Mouse (Mus musculus): ENCODE results near the gene Evi2b. TPM values are rescaled to one million over a fixed set of nuclear protein-coding genes. Genes with fewer than 3 reads are reported as not detected.

The Evi2b gene
- polyA plus RNA-seq, 1 experiment from 2014 or later = 0.18 TPM

DNA sequence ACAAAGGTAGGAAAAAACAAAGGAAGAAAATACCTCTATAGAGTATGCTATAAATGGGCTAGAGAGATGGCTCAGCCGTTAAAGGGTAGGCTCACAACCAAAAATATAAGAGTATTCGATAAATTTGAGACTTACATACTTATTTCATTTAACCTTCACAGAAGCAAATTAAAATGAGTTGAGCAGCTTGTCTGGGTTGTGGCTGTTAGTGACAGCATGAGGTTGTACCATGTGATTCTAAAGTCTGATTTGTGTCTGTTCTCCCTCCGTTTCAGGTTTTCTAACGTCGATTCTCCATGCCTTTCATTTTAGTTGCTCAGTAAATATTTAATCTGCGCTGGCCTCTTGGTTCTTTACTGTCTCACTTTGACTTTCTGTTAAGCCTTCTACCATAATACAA lies 4.3 kb downstream of the Evi2b start:
- WGBS = 89% methylated on average over 6 of the region's 6 CpGs
- no peak for ATAC-seq (ENCODE audit: low FRiP score)
- H3K27me3 ChIP-seq = no peaks in the 10 kb centered on the region
- H3K36me3 ChIP-seq = no peaks in the 10 kb centered on the region
- no peak overlapping the region for H3K4me3 ChIP-seq
- no peaks in the 10 kb centered on the region for H3K4me1 ChIP-seq
- no peak overlapping the region for H3K4me2 ChIP-seq (replicated peaks)
- no peak overlapping the region for H3K27ac ChIP-seq
- H3K9ac ChIP-seq = no peak overlapping the region
- H3K9me3 ChIP-seq (replicated peaks) = no peaks in the 10 kb centered on the region

DNA sequence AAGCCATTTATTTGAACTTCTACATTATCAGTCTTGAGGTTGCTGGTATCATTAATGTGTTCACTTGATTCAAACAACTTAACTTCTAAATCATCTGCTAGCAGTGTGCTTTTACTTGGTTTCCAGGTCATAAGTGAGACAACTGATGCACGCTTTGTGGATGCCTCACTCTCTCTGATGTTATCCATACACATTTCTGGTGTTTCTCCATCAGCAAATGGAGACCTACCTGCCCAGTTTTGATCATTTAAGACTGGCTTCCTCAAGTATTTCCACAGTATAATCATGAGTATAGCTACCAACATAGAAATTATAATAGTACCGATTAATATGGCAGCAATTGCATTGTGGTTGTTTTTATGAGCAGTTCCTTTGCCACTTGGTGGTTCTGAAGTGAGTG lies 7.8 kb downstream of the Evi2b start:
- ATAC-seq (ENCODE audit: low FRiP score) = no peak

DNA sequence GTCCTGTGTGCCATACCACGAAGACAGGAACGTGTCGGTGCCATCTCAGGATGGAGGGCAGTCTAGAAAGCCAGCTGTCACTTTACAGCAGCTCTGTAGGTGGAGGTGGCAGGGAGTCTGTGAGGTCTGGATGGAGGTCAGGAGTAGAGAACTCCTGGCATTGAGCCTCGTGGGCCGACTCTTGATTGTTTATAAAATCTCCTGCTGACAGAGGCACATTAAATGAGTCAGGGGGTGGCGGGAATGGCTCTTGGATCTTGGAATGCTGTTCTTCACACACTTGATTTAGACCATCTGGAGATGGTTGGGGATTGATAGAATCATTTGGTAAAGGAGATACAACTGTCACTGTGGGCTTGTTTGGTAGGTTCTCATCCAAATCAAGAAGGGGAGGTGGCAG lies 8.2 kb downstream of the Evi2b start:
- Histone ChIP-seq H3K9me3 (replicated peaks) (no peaks in the 10 kb centered on the region), H3K4me1 (no peaks in the 10 kb centered on the region), H3K9ac (no peak overlapping the region), H3K27me3 (no peaks in the 10 kb centered on the region), H3K36me3 (no peaks in the 10 kb centered on the region), H3K4me3 (no peak overlapping the region), H3K27ac (no peak overlapping the region), H3K4me2 (replicated peaks) (no peak overlapping the region)
- ATAC-seq (ENCODE audit: low FRiP score) = no peak
- 84% methylated on average over 6 of the region's 6 CpGs for WGBS

More for the DNA sequence above, 7.8 kb downstream of the Evi2b start:
- H3K9me3 ChIP-seq (replicated peaks) = no peaks in the 10 kb centered on the region
- H3K9ac ChIP-seq = no peak overlapping the region
- H3K36me3 ChIP-seq = no peaks in the 10 kb centered on the region
- H3K4me1 ChIP-seq = no peaks in the 10 kb centered on the region
- no peak overlapping the region for H3K4me3 ChIP-seq
- 100% methylated on average over 2 of the region's 2 CpGs for WGBS
- H3K27ac ChIP-seq = no peak overlapping the region
- H3K4me2 ChIP-seq (replicated peaks) = no peak overlapping the region
- H3K27me3 ChIP-seq = no peaks in the 10 kb centered on the region

DNA sequence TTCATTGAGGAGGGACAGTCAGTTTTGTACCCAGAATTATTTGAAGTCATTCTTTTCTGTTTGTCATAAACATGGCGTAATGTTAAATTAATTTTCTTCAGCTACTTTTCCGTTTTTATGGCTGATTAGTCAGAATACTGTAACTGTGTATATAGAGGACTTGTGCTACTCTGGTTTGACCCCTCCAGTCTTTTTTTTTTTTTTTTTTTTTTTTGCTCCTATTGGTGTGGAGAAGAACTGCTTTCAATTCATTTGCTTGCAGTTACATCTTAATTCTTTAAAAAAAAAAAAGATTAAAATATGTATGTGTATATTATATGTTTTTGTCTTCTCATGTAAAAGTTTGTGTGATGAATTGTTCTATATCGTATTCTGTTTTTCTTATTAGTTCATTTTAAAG lies 11.6 kb downstream of the Evi2b start:
- H3K4me2 ChIP-seq (replicated peaks) = no peak overlapping the region
- no peaks in the 10 kb centered on the region for H3K36me3 ChIP-seq
- no peaks in the 10 kb centered on the region for H3K27me3 ChIP-seq
- no peak overlapping the region for H3K9ac ChIP-seq
- ATAC-seq (ENCODE audit: low FRiP score) = no peak
- 93% methylated on average over 3 of the region's 3 CpGs for WGBS
- H3K9me3 ChIP-seq (replicated peaks) = no peaks in the 10 kb centered on the region
- H3K27ac ChIP-seq = no peak overlapping the region
- no peaks in the 10 kb centered on the region for H3K4me1 ChIP-seq
- H3K4me3 ChIP-seq = no peak overlapping the region

DNA sequence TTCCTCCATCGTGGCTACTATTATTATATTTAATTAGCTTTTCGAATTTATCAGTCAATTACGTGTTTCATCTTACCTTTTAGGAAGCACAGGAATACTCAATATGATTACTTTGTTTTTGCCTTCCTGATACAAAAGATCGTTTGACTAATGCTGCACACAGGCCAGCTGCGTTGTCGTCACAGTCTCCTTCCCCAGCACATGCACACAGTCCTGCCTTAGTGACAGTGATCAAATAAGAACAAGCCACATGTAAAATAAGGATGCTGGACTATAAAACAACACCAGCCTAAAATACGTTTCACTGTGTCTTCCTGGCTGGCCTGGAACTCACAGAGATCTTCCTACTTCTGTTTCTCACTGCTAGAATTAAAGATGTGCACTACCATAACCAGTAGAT lies 19.1 kb downstream of the Evi2b start:
- H3K36me3 ChIP-seq = no peaks in the 10 kb centered on the region
- no peak overlapping the region for H3K4me3 ChIP-seq
- 87% methylated on average over 7 of the region's 7 CpGs for WGBS
- no peaks in the 10 kb centered on the region for H3K27me3 ChIP-seq
- no peak overlapping the region for H3K9ac ChIP-seq
- ATAC-seq (ENCODE audit: low FRiP score) = no peak
- H3K27ac ChIP-seq = no peak overlapping the region
- peaks cover 13% of the 10 kb centered on the region for H3K4me1 ChIP-seq
- no peaks in the 10 kb centered on the region for H3K9me3 ChIP-seq (replicated peaks)
- H3K4me2 ChIP-seq (replicated peaks) = no peak overlapping the region

DNA sequence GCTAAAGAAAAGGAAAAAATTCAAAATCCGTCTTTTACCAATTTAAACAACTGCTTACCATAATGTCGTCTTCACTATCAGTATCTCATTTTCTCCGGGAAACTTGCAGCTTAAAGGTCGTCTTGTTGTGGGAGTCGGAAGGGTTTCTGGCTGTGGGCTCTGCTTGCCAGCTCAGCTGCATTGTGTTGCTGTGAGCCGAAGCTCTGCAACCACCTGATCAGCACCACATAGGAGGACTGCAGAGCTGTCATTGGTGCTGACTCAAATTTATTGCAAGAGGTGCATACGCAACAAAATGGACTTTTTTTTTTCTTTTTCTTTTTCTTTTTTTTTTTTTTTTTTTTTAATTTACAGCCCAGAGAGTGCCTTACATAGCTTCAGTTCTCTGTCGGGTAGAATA lies 19.7 kb downstream of the Evi2b start, which contains the start of gene Omg:
TSS of gene Omg (minus strand) at position 240 of the 400 bp plus-strand sequence.
- H3K36me3 ChIP-seq = no peaks in the 10 kb centered on the region
- H3K4me2 ChIP-seq (replicated peaks) = no peak within 1 kb of the TSS
- no peak within 1 kb of the TSS for H3K4me3 ChIP-seq
- peak; percentile 56; the same call in 1 of the 2 replicates for ATAC-seq (ENCODE audit: low FRiP score)
- H3K4me1 ChIP-seq = peaks cover 13% of the 10 kb centered on the region
- H3K27ac ChIP-seq = peak within 1 kb of the TSS; percentile 35; the same call in 1 of the 2 replicates
- H3K9ac ChIP-seq = no peak within 1 kb of the TSS
- no peaks in the 10 kb centered on the region for H3K9me3 ChIP-seq (replicated peaks)
- WGBS = 48% methylated on average over 8 of the region's 8 CpGs
- H3K27me3 ChIP-seq = no peaks in the 10 kb centered on the region

DNA sequence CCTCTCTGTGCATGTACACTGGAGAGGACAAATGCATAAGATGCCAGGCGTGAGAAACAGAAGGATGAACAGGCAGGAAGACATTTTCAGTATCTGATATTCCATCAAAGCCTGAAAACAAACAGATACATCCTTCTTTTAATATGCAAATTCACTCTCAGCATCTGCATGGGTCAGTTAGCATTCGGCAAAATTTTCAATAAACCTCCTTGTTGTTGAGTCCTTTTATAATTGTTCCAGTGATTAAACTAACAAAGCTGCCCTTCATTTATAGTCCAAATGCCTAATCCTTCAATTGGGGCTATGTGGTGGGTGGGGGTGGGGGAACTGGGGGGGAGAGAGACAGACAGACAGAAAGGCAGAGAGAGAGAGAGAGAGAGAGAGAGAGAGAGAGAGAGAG lies 20.6 kb downstream of the Evi2b start:
- H3K4me2 ChIP-seq (replicated peaks) = no peak overlapping the region
- H3K36me3 ChIP-seq = no peaks in the 10 kb centered on the region
- no peak overlapping the region for H3K4me3 ChIP-seq
- H3K27ac ChIP-seq = peak overlapping the region; percentile 35; the same call in 1 of the 2 replicates
- no peaks in the 10 kb centered on the region for H3K9me3 ChIP-seq (replicated peaks)
- H3K9ac ChIP-seq = no peak overlapping the region
- peaks cover 13% of the 10 kb centered on the region for H3K4me1 ChIP-seq
- 39% methylated on average over 2 of the region's 2 CpGs for WGBS
- no peak for ATAC-seq (ENCODE audit: low FRiP score)
- H3K27me3 ChIP-seq = no peaks in the 10 kb centered on the region

DNA sequence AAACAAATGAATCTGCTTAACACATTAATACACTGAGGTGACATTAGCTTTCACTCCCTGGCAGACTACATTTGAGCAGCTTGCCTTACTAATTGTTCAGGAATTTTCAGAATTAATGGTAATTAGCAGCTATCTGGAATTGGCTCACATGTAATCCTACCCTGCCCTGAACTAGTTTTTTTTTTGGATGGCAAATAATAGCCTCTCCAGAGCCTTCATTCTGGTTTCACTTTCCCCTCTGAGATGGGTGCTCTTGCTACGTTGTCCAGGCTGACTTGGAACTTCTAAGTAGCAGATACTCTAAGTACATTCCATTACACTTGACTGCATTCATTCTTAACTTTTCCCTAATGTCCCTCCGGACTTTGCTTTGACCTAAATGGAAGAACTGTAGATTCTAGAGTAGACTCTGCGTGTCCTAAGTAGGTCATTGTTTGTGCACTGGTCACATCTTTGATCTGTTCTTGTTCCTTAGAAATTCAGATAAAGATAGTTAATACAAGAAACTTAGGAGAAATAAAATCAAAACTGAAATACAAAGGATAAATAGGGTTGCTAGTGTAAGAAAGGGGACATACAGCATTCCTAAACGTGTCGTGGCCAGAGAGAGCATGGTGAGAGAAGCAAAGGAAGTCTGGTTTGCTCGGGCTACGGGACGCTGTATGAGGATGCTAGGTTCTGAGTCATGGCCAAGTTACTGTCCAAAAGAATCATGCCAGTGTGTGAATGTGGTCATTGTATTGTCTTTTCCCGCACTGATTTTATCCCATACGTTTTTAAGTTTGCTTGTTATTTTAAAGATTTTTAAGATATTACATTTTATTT lies 28.4 kb downstream of the Evi2b start:
- ATAC-seq (ENCODE audit: low FRiP score) = no peak
- no peak overlapping the region for H3K27ac ChIP-seq
- no peaks in the 10 kb centered on the region for H3K4me1 ChIP-seq
- H3K9me3 ChIP-seq (replicated peaks) = no peaks in the 10 kb centered on the region
- peaks cover 10% of the 10 kb centered on the region; the same call in 1 of the 2 replicates for H3K36me3 ChIP-seq
- WGBS = 76% methylated on average over 10 of the region's 10 CpGs
- no peaks in the 10 kb centered on the region for H3K27me3 ChIP-seq
- H3K4me2 ChIP-seq (replicated peaks) = no peak overlapping the region
- no peak overlapping the region for H3K4me3 ChIP-seq
- H3K9ac ChIP-seq = no peak overlapping the region

DNA sequence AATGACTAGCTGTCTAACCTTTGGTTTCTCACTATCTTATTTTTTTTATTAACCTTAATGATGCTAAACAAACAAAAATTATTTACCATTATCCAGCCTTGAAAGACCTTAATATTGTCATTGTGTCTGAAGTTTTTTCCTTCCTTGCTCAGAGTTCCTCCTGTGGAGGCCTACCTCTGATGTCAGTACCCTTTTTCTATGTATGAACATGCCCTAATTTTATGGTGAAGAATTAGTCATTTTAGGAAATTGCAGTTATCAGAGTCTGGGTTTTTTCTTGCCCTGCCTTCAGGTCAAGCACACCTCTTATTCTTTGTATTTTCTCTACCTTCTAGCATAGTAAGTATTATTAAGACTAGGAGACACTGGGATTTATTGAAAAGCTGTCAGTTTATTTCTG lies 38.8 kb downstream of the Evi2b start:
- Histone ChIP-seq H3K36me3 (peaks cover 30% of the 10 kb centered on the region), H3K4me1 (no peaks in the 10 kb centered on the region), H3K9ac (no peak overlapping the region), H3K9me3 (replicated peaks) (no peaks in the 10 kb centered on the region), H3K27me3 (no peaks in the 10 kb centered on the region), H3K4me3 (no peak overlapping the region), H3K27ac (no peak overlapping the region), H3K4me2 (replicated peaks) (no peak overlapping the region)
- ATAC-seq (ENCODE audit: low FRiP score) = no peak

DNA sequence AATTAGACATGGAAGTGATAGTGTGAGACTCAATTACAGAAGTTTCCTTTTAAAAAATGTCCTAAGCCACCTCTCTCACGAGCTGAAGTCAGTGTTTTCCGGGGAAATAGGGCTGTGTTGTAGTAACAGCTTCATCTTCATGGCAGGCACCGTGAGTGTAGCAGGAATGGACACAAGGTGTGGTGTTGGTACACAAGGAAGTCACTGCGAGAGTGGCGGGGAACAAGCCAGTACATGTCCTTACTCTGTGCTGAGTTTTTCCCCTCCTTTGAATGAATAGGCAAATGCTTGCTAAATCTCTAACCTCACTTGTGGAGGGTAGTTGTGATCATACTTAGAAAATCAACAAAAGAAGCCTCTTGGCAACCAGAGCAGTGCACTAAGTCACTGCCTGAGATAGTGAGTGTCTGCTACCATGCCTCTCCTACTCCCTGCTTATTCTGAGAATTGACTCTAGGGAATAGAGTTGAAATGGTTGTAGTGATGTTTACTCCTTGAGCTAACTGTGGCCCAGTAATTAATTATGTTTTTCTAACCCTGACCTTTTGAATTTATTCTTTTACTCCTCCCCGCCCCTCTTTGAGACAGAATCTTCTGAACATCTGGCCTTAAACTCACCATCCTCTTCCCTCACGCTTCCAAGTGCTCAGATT lies 39.6 kb downstream of the Evi2b start:
- ATAC-seq (ENCODE audit: low FRiP score) = no peak
- 94% methylated on average over 7 of the region's 7 CpGs for WGBS
- Histone ChIP-seq H3K36me3 (peaks cover 30% of the 10 kb centered on the region), H3K9ac (no peak overlapping the region), H3K4me1 (no peaks in the 10 kb centered on the region), H3K27me3 (no peaks in the 10 kb centered on the region), H3K4me3 (no peak overlapping the region), H3K27ac (no peak overlapping the region), H3K9me3 (replicated peaks) (no peaks in the 10 kb centered on the region), H3K4me2 (replicated peaks) (no peak overlapping the region)

DNA sequence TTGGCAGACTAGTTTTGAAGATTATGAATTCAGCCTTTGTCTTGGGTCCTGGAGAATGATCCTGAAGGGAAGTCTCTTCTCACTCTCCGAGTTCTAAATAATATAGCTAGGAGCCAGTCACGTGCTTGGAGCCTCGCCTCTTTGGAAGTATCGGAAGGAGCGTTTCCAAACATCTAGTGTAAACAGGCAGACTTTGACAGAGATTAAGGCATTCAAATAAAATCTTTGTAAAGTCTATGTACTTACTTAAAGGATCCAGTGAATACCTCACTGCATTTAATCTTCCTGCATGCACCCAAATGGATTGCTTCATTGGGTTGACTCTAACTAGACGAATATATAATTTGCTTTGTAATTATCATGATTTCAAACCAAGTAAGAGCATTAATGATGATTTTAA lies 40.2 kb downstream of the Evi2b start:
- no peaks in the 10 kb centered on the region for H3K27me3 ChIP-seq
- H3K4me1 ChIP-seq = no peaks in the 10 kb centered on the region
- no peak for ATAC-seq (ENCODE audit: low FRiP score)
- 95% methylated on average over 6 of the region's 6 CpGs for WGBS
- H3K4me3 ChIP-seq = no peak overlapping the region
- H3K36me3 ChIP-seq = peaks cover 30% of the 10 kb centered on the region
- H3K9me3 ChIP-seq (replicated peaks) = no peaks in the 10 kb centered on the region
- H3K4me2 ChIP-seq (replicated peaks) = no peak overlapping the region
- H3K9ac ChIP-seq = no peak overlapping the region
- no peak overlapping the region for H3K27ac ChIP-seq

DNA sequence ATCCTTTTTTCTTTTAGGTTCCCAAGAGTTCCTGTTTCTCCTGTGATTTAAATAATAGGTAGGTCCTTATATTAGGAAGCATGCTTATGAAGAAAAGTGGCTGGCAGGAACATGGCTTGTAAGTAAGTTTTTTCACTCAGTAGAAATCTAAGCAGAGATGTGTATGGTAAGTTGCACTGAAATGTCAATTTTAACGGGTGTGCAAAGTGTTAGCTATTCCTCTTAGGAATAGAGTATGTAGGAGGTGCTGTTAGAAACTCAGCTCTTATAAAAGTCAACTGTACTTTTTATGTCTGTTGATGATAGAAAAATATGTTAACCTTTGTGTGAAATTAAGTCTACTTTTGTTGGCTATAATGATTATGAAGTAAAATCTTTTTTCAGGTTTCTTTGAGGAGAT lies 55.5 kb downstream of the Evi2b start:
- ATAC-seq (ENCODE audit: low FRiP score) = no peak
- 82% methylated on average over 1 of the region's 1 CpGs for WGBS
- Histone ChIP-seq H3K27ac (no peak overlapping the region), H3K27me3 (no peaks in the 10 kb centered on the region), H3K4me1 (no peaks in the 10 kb centered on the region), H3K4me3 (no peak overlapping the region), H3K9me3 (replicated peaks) (no peaks in the 10 kb centered on the region), H3K36me3 (peaks cover 34% of the 10 kb centered on the region), H3K4me2 (replicated peaks) (no peak overlapping the region), H3K9ac (no peak overlapping the region)
